Mouse (Mus musculus) midbrain, embryonic 15.5 days (tissue): ENCODE results near the gene Myo18a. TPM values are rescaled to one million over a fixed set of nuclear protein-coding genes. Genes with fewer than 3 reads are reported as not detected.

Experiments
- ATAC-seq: fragments of 200-750 bp; cut with Nextera tagmentation; replicated peaks from 2 replicates; pipeline ENCODE4 v1.8.0; 2017; ENCODE audit warnings: moderate TSS enrichment
- H3K27ac ChIP-seq: fragments of 300-500 bp; sonication (generic); 2 replicates; pipeline ENCODE4 v1.5.1; 2015; ENCODE audit warnings: mild to moderate bottlenecking, inconsistent platforms
- H3K27me3 ChIP-seq: fragments of 300-500 bp; sonication (generic); replicated peaks from 2 replicates; pipeline ENCODE4 v1.6.1; 2015; ENCODE audit warnings: inconsistent platforms
- H3K36me3 ChIP-seq: fragments of 300-500 bp; sonication (generic); replicated peaks from 2 replicates; pipeline ENCODE4 v1.6.1; 2015; ENCODE audit warnings: inconsistent platforms
- H3K4me1 ChIP-seq: fragments of 300-500 bp; sonication (generic); 2 replicates; pipeline ENCODE4 v1.6.1; 2015; ENCODE audit warnings: inconsistent platforms
- H3K4me2 ChIP-seq: fragments of 300-500 bp; sonication (generic); 2 replicates; pipeline ENCODE4 v1.6.1; 2015; ENCODE audit warnings: inconsistent platforms, mild to moderate bottlenecking, moderate library complexity
- H3K4me3 ChIP-seq: fragments of 300-500 bp; sonication (generic); 2 replicates; pipeline ENCODE4 v1.5.1; 2015; ENCODE audit warnings: mild to moderate bottlenecking, inconsistent platforms
- H3K9ac ChIP-seq: fragments of 300-500 bp; sonication (generic); 2 replicates; pipeline ENCODE4 v1.6.1; 2015; ENCODE audit warnings: mild to moderate bottlenecking, inconsistent platforms
- H3K9me3 ChIP-seq: fragments of 300-500 bp; sonication (generic); 2 replicates; pipeline ENCODE4 v1.6.1; 2016; ENCODE audit warnings: inconsistent platforms
- WGBS: fragments of 180-500 bp; shearing (Covaris S2); methylation state at CpG from one replicate; pipeline ENCODE4 v1.1.7; 2015; ENCODE audit warnings: mixed read lengths; 5-methylcytosine and 5-hydroxymethylcytosine counted together
- polyA plus RNA-seq: library from polyadenylated mRNA; unstranded; fragments of >200 nt; fragmentation: Nextera tagmentation; extraction: Ambion mirVana; gene quantifications from 2 replicates; pipeline ENCODE4 v1.2.1, GENCODE M21; 2015

Gene Myo18a
- polyA plus RNA-seq, 1 experiment from 2014 or later, result 58.5 TPM

DNA sequence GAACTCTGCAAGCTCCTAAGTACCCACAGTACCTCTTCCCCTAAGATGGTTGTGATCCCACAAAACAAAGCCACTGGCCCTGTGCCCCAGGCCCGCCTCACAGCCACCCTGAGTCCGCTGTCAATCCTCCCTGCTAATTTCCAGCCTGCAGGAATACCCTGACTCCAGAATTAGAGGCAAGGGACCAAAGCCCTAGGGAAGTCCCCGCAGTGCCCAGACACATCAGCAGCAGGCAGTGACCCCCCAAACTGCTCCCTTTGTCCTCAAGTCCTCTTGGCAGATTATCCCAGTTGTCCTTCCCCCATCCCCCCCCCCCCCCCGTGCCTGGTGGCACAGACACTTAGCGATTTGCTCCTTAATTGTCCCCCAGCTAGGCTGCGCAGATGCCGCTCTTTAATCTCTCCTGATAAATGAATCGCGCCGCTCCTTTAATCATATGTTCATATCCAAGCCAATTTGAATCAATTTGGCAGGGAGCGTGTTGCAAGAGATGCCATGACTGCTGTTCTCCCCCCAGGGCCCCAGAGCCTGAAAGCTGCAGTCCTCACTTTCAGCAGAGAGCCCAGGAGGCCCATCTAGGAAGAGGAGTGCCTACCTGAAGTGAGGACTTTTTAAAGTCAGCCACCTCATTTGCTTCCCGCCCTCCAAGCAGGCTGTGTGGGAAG is 104.5 kb downstream of the Myo18a start:
- H3K9me3 ChIP-seq, result no peaks in the 10 kb centered on the region
- H3K4me1 ChIP-seq, result peaks cover 64% of the 10 kb centered on the region
- no peak overlapping the region for H3K4me2 ChIP-seq
- WGBS, result 6% methylated on average over 10 of the region's 12 CpGs
- H3K27me3 ChIP-seq, result 0 out of 2 replicates have a peak, but pooled peaks cover 6% of the 10 kb centered on the region
- H3K36me3 ChIP-seq, result no peaks in the 10 kb centered on the region
- H3K4me3 ChIP-seq, result no peak overlapping the region
- peak overlapping the region; percentile 54; the same call in 1 of the 2 replicates for H3K27ac ChIP-seq
- no peak overlapping the region for H3K9ac ChIP-seq
- ATAC-seq, result peak; percentile 15; the same call in 1 of the 2 replicates

DNA sequence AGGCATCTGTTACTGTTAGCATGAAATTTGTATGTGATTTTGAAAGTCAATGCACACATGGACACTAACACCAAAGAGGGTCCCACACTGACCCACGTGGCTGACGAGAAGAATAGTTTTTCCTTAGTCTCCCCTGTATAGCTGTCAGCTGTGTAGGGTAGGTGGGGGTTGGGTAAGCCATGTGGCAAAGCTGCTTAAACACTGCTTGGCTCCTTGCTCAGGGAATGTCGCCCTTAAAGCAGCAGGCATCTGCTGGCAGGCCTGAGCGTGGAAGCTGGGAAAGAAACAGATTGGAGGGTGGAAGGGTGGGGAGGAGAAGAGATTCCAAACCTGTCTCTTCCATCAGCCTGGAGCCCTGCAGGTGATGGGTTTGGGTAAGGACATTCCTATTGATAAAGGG is 108.4 kb downstream of the Myo18a start:
- Histone ChIP-seq H3K9ac (no peak overlapping the region), H3K4me3 (no peak overlapping the region), H3K4me2 (no peak overlapping the region), H3K36me3 (no peaks in the 10 kb centered on the region), H3K9me3 (no peaks in the 10 kb centered on the region), H3K27me3 (no peaks in the 10 kb centered on the region), H3K4me1 (peaks cover 75% of the 10 kb centered on the region), H3K27ac (peak overlapping the region; percentile 13; the same call in 1 of the 2 replicates)
- WGBS, result 6% methylated on average over 4 of the region's 4 CpGs
- peak; percentile 19; the same call in 1 of the 2 replicates for ATAC-seq

- 5% methylated on average over 11 of the region's 11 CpGs for WGBS
- H3K4me2 ChIP-seq, result peak overlapping the region; percentile 9; the same call in 1 of the 2 replicates
- peak overlapping the region; percentile 63 for H3K27ac ChIP-seq
- no peak overlapping the region for H3K9ac ChIP-seq
- no peak overlapping the region for H3K4me3 ChIP-seq
- H3K9me3 ChIP-seq, result no peaks in the 10 kb centered on the region
- no peak for ATAC-seq
- H3K4me1 ChIP-seq, result peaks cover 75% of the 10 kb centered on the region
- H3K27me3 ChIP-seq, result no peaks in the 10 kb centered on the region
- no peaks in the 10 kb centered on the region for H3K36me3 ChIP-seq
Observed at GRCm38 (mm10) chr11:77872236-77872635, 109.2 kb downstream of the Myo18a start.

- whole genome bisulfite sequencing, result 10% methylated on average over 7 of the region's 7 CpGs
- Histone ChIP-seq H3K27me3 (no peaks in the 10 kb centered on the region), H3K27ac (peak overlapping the region; percentile 63), H3K4me1 (peaks cover 73% of the 10 kb centered on the region), H3K9ac (no peak overlapping the region), H3K9me3 (no peaks in the 10 kb centered on the region), H3K4me2 (peak overlapping the region; percentile 9; the same call in 1 of the 2 replicates), H3K4me3 (no peak overlapping the region), H3K36me3 (no peaks in the 10 kb centered on the region)
- ATAC-seq, result no peak
Observed at GRCm38 (mm10) chr11:77872685-77873084, 109.6 kb downstream of the Myo18a start.

- Histone ChIP-seq H3K4me1 (peaks cover 69% of the 10 kb centered on the region), H3K4me3 (no peak overlapping the region), H3K9me3 (no peaks in the 10 kb centered on the region), H3K4me2 (no peak overlapping the region), H3K27ac (no peak overlapping the region), H3K36me3 (no peaks in the 10 kb centered on the region), H3K9ac (no peak overlapping the region), H3K27me3 (no peaks in the 10 kb centered on the region)
- WGBS, result 40% methylated on average over 3 of the region's 3 CpGs
- ATAC-seq, result no peak
Observed at GRCm38 (mm10) chr11:77873116-77873515, 110.1 kb downstream of the Myo18a start.

- Histone ChIP-seq H3K27me3 (no peaks in the 10 kb centered on the region), H3K9me3 (no peaks in the 10 kb centered on the region), H3K9ac (no peak overlapping the region), H3K4me2 (no peak overlapping the region), H3K4me1 (peaks cover 56% of the 10 kb centered on the region), H3K27ac (no peak overlapping the region; the same call in 1 of the 2 replicates), H3K4me3 (no peak overlapping the region), H3K36me3 (no peaks in the 10 kb centered on the region)
- WGBS, result 47% methylated on average over 6 of the region's 6 CpGs
- ATAC-seq, result no peak
Observed at GRCm38 (mm10) chr11:77874685-77875231, 111.7 kb downstream of the Myo18a start.

- H3K4me1 ChIP-seq, result peaks cover 56% of the 10 kb centered on the region
- peak; percentile 38; the same call in 1 of the 2 replicates for ATAC-seq
- 24% methylated on average over 5 of the region's 5 CpGs for WGBS
- no peak overlapping the region for H3K9ac ChIP-seq
- no peak overlapping the region for H3K4me2 ChIP-seq
- peak overlapping the region; percentile 74 for H3K27ac ChIP-seq
- H3K36me3 ChIP-seq, result no peaks in the 10 kb centered on the region
- no peaks in the 10 kb centered on the region for H3K27me3 ChIP-seq
- H3K9me3 ChIP-seq, result no peaks in the 10 kb centered on the region
- H3K4me3 ChIP-seq, result no peak overlapping the region
Observed at GRCm38 (mm10) chr11:77875269-77875668, 112.2 kb downstream of the Myo18a start.

DNA sequence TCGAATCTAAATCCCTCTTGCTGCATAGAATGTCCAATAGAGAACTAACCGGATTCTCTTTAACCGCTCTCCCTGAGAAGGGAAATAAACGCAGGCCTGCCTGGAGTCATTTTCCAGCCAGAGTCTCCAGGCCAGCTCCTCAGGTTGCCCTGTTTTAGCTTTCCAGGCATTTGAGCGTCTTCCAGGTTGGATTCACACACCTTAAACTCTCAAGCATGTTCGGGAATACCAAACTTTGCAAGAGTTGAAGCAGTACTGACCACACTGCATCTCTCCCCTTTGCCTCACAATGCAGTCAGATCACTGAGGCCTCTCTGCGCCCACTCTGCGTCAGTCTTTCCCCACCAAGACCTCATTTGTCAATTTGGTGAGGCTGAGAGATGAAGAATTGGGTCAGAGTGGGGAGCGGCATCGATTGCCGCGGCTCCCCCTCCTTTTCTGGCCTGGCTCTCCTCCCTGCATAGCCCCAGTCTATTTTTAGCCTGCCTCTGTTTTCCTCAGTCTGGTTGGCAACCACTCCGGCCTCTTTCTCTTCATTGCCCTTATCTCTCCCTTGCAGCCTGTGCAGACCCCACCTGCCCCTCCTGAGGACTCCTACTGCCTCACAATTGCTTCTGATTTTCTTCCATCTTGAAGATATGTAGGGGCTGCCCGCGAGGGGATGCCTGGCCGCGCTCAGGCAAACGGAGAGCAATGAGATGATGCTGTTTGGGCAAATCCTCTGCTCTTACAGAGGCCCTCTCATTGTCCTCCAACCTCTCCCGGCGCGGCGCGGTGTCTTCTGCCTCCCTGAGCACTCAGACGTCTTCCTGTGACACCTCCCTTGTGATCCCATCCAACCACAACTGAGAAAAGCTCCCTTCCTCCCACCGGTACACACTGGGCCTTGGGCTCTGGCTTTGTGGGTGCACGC is 113.1 kb downstream of the Myo18a start:
- Histone ChIP-seq H3K4me3 (no peak overlapping the region), H3K9me3 (no peaks in the 10 kb centered on the region), H3K27ac (peak overlapping the region; percentile 74), H3K27me3 (no peaks in the 10 kb centered on the region), H3K4me1 (peaks cover 49% of the 10 kb centered on the region), H3K36me3 (no peaks in the 10 kb centered on the region), H3K4me2 (no peak overlapping the region), H3K9ac (no peak overlapping the region)
- 45% methylated on average over 26 of the region's 26 CpGs for WGBS
- peak; percentile 43 for ATAC-seq

DNA sequence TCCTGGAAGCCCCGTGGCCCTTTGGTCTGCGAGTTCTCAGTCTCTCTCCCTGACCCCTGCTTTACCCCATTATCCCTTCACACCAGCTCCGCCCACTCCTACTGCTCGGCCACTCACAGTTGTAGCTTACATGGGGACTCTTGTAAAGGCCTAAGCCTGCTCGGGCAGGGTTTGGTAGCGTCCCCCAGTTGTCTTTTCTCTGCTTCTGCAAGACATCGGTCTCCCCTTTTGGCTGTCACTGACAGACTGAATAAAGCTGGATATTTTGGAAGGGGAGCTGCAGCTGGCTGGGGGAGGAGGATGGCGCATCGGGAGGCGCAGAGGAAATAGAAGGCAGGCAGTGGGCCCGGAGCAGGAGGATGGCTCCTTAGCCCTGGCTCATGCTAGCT is 113.7 kb downstream of the Myo18a start:
- WGBS, result 44% methylated on average over 11 of the region's 11 CpGs
- no peak for ATAC-seq
- Histone ChIP-seq H3K4me1 (peaks cover 44% of the 10 kb centered on the region), H3K9ac (no peak overlapping the region), H3K4me3 (no peak overlapping the region), H3K27ac (peak overlapping the region; percentile 74), H3K36me3 (no peaks in the 10 kb centered on the region), H3K9me3 (no peaks in the 10 kb centered on the region), H3K27me3 (no peaks in the 10 kb centered on the region), H3K4me2 (no peak overlapping the region)

GRCm38 (mm10) chr11:77884524-77885245 is 121.6 kb downstream of the Myo18a start:
- H3K27me3 ChIP-seq, result 0 out of 2 replicates have a peak, but pooled peaks cover 7% of the 10 kb centered on the region
- no peak overlapping the region for H3K4me2 ChIP-seq
- H3K4me3 ChIP-seq, result no peak overlapping the region
- peak; percentile 8; the same call in 1 of the 2 replicates for ATAC-seq
- no peak overlapping the region for H3K9ac ChIP-seq
- H3K27ac ChIP-seq, result peak overlapping the region; percentile 58; the same call in 1 of the 2 replicates
- H3K9me3 ChIP-seq, result no peaks in the 10 kb centered on the region
- H3K4me1 ChIP-seq, result peaks cover 40% of the 10 kb centered on the region
- 33% methylated on average over 10 of the region's 10 CpGs for WGBS
- H3K36me3 ChIP-seq, result no peaks in the 10 kb centered on the region

- 19% methylated on average over 8 of the region's 8 CpGs for WGBS
- Histone ChIP-seq H3K9ac (no peak overlapping the region), H3K4me1 (peaks cover 40% of the 10 kb centered on the region), H3K4me2 (no peak overlapping the region), H3K9me3 (no peaks in the 10 kb centered on the region), H3K27me3 (0 out of 2 replicates have a peak, but pooled peaks cover 7% of the 10 kb centered on the region), H3K36me3 (no peaks in the 10 kb centered on the region), H3K27ac (peak overlapping the region; percentile 58; the same call in 1 of the 2 replicates), H3K4me3 (no peak overlapping the region)
- peak; percentile 83 for ATAC-seq
Observed at GRCm38 (mm10) chr11:77885246-77885575, 122.2 kb downstream of the Myo18a start.
